Mouse (Mus musculus) right cerebral cortex, postnatal 4 days (tissue): ENCODE data around the gene Ubald2.
"Not testable (repeated sequence)": the region's sequence is repeated elsewhere in the genome, so short reads cannot be mapped to it uniquely, and the experiment has no call there.

Experiments
- DNase-seq: peaks from one replicate; pipeline ENCODE4 v3.0.0-alpha.2; 2022

Ubald2 gene

GRCm38 (mm10) chr11:116416196-116416943 lies 17.5 kb upstream of the Ubald2 start:
- no peak for DNase-seq

- no peak for DNase-seq
These were observed 16.8 kb upstream of the Ubald2 start for GRCm38 (mm10) chr11:116417054-116417453.

- no peak for DNase-seq
These were observed 15.6 kb upstream of the Ubald2 start for GRCm38 (mm10) chr11:116418194-116418840.

GRCm38 (mm10) chr11:116418841-116419462 lies 14.9 kb upstream of the Ubald2 start:
- no peak for DNase-seq

- no peak for DNase-seq
These were observed 12.8 kb upstream of the Ubald2 start for GRCm38 (mm10) chr11:116421102-116421501.

- no peak for DNase-seq
These were observed 11.3 kb upstream of the Ubald2 start for GRCm38 (mm10) chr11:116422562-116422961.

GRCm38 (mm10) chr11:116423214-116423613 lies 10.7 kb upstream of the Ubald2 start:
- no peak for DNase-seq

- no peak for DNase-seq
These were observed 9.9 kb upstream of the Ubald2 start for GRCm38 (mm10) chr11:116423782-116424620.

GRCm38 (mm10) chr11:116424621-116425407 lies 9.1 kb upstream of the Ubald2 start:
- no peak for DNase-seq

- not testable (repeated sequence) for DNase-seq
These were observed 7.6 kb upstream of the Ubald2 start for GRCm38 (mm10) chr11:116426328-116426727.

GRCm38 (mm10) chr11:116426852-116427575 lies 6.9 kb upstream of the Ubald2 start:
- DNase-seq = no peak

GRCm38 (mm10) chr11:116428872-116429859 lies 4.7 kb upstream of the Ubald2 start:
- DNase-seq = no peak

- no peak for DNase-seq
These were observed 3.9 kb upstream of the Ubald2 start for GRCm38 (mm10) chr11:116429862-116430613.

GRCm38 (mm10) chr11:116430723-116431427 lies 3.0 kb upstream of the Ubald2 start:
- DNase-seq = no peak

GRCm38 (mm10) chr11:116431428-116432077 lies 2.3 kb upstream of the Ubald2 start:
- no peak for DNase-seq

GRCm38 (mm10) chr11:116432127-116432526 lies 1.8 kb upstream of the Ubald2 start:
- DNase-seq = no peak

GRCm38 (mm10) chr11:116432593-116433355 lies 1.1 kb upstream of the Ubald2 start:
- no peak for DNase-seq
